Mouse (Mus musculus): ENCODE measurements around the gene Faap20. TPM values are rescaled to one million over a fixed set of nuclear protein-coding genes. Genes with fewer than 3 reads are reported as not detected.

Gene Faap20
- polyA plus RNA-seq, 1 experiment from 2014 or later: 70.1 TPM

DNA sequence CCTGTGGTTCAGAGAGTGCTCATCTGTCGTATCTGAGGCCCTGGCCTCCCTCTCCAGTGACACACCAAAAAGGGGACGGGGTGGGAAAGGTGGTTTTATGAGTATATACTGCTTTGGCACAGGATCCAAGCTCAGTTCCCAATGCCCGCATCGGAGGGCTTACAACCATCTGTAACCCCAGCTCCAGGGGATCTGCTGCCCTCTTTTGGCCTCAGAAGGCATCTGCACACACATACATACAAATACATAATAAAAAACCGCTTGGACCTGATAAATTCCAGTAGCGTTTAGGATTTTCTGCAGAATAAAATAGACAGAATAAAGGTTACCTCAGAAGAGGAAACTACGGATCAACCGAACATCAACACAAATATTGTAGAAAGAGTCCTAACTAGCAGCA lies 29.5 kb downstream of the Faap20 start:
- H3K27ac ChIP-seq (ENCODE audit: low read length): no peak overlapping the region
- no peak for ATAC-seq
- H3K36me3 ChIP-seq (ENCODE audit: control insufficient read depth, insufficient read depth, low read length): peaks cover 2% of the 10 kb centered on the region
- no peak overlapping the region for H3K9ac ChIP-seq (ENCODE audit: low read depth, low read length)
- no peak overlapping the region for H3K4me3 ChIP-seq (ENCODE audit: low read depth, low read length)
- peaks cover 9% of the 10 kb centered on the region; the same call in 1 of the 2 replicates for H3K4me1 ChIP-seq (ENCODE audit: control insufficient read depth, insufficient read depth, low read length)
- H3K27me3 ChIP-seq (ENCODE audit: control insufficient read depth, insufficient read depth, low read depth, low read length): no peaks in the 10 kb centered on the region
- H3K4me2 ChIP-seq (ENCODE audit: low read length): no peak overlapping the region
- WGBS: 87% methylated on average over 8 of the region's 8 CpGs
- no peaks in the 10 kb centered on the region for H3K9me3 ChIP-seq (replicated peaks; ENCODE audit: control insufficient read depth, low read length, poor library complexity, severe bottlenecking)

DNA sequence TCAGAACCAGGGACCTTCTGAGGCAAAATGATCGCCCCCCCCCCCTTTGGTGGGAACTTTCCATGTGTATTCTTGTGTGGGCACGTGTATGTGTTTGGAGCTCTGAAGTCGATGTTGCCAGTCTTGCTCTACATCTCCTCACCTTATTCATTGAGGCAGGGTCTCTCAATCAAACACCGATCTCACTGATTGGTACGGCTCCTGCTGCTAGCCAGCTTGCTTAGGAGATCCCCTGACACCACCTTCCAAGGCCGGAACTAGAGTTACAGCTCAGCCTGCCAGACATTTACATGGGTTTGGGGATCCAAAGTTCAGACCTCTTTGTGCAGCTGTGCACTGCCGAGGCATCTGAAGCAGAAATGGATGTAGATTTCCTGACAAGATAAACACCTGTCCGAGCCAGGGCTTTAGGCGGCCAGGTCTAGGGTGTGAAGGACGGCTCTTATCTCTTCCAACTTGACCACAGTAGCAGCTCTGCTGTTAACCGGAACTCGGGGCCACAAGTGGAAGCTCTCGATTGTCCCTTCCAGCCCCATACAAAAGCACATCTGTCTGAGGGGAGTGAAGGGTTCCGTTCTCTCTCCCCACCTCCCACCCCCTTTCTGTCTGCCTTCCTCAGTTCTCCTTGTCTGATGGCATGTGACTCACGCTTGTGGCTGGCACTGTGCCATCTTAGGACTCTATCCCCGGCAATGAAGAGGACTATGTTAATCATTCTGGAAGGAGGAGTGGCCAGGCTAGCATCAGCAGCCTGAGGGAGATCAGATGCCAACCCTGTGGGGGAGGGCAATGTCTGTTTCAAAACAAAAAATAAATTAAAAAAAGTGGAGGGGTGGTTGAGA lies 30.5 kb downstream of the Faap20 start:
- peaks cover 9% of the 10 kb centered on the region; the same call in 1 of the 2 replicates for H3K4me1 ChIP-seq (ENCODE audit: control insufficient read depth, insufficient read depth, low read length)
- H3K9me3 ChIP-seq (replicated peaks; ENCODE audit: control insufficient read depth, low read length, poor library complexity, severe bottlenecking): no peaks in the 10 kb centered on the region
- 75% methylated on average over 16 of the region's 16 CpGs for WGBS
- H3K4me2 ChIP-seq (ENCODE audit: low read length): no peak overlapping the region
- no peak overlapping the region for H3K4me3 ChIP-seq (ENCODE audit: low read depth, low read length)
- H3K27me3 ChIP-seq (ENCODE audit: control insufficient read depth, insufficient read depth, low read depth, low read length): no peaks in the 10 kb centered on the region
- H3K36me3 ChIP-seq (ENCODE audit: control insufficient read depth, insufficient read depth, low read length): peaks cover 2% of the 10 kb centered on the region
- no peak for ATAC-seq
- H3K9ac ChIP-seq (ENCODE audit: low read depth, low read length): no peak overlapping the region
- no peak overlapping the region for H3K27ac ChIP-seq (ENCODE audit: low read length)

DNA sequence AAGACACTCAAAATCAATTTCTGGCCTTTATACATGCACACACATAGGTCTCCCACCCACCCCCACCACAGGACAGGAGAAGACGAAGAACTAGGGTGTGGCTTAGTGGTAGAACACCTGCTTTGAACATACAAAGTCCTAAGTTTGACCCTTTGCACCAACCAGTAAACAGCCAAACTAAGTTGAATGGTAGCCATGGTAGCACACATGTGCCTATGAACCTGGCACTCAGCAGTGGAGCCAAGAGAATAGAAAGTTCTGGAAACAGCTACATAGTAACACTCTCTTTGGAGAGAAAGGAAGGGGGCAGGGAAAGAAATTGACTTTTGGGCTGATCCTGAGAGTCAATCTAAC lies 31.1 kb downstream of the Faap20 start:
- H3K4me1 ChIP-seq (ENCODE audit: control insufficient read depth, insufficient read depth, low read length): peaks cover 9% of the 10 kb centered on the region; the same call in 1 of the 2 replicates
- H3K27ac ChIP-seq (ENCODE audit: low read length): no peak overlapping the region
- H3K27me3 ChIP-seq (ENCODE audit: control insufficient read depth, insufficient read depth, low read depth, low read length): no peaks in the 10 kb centered on the region
- H3K4me2 ChIP-seq (ENCODE audit: low read length): no peak overlapping the region
- peaks cover 2% of the 10 kb centered on the region for H3K36me3 ChIP-seq (ENCODE audit: control insufficient read depth, insufficient read depth, low read length)
- H3K9me3 ChIP-seq (replicated peaks; ENCODE audit: control insufficient read depth, low read length, poor library complexity, severe bottlenecking): no peaks in the 10 kb centered on the region
- no peak overlapping the region for H3K4me3 ChIP-seq (ENCODE audit: low read depth, low read length)
- no peak for ATAC-seq
- no peak overlapping the region for H3K9ac ChIP-seq (ENCODE audit: low read depth, low read length)
- 87% methylated on average over 1 of the region's 1 CpGs for WGBS

DNA sequence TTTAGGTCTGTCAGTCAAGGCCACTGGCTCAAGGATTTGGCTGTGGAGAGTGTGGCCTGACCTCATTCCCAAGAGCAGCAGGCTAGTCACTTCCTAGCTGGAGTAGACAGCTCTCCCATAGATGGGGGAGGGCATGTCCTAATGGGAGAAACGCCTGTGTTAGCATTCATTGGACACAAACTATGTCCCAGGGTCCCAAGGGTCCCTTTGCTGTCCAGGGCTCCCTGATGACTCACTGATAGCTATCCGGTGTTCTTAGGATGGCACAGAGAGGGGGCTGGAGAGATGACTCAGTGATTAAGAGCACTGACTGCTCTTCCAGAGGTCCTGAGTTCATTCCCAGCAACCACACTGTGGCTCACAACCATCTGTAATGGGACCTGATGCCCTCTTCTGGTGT lies 31.6 kb downstream of the Faap20 start:
- Histone ChIP-seq H3K27me3 (ENCODE audit: control insufficient read depth, insufficient read depth, low read depth, low read length) (no peaks in the 10 kb centered on the region), H3K27ac (ENCODE audit: low read length) (no peak overlapping the region), H3K9ac (ENCODE audit: low read depth, low read length) (no peak overlapping the region), H3K4me2 (ENCODE audit: low read length) (no peak overlapping the region), H3K36me3 (ENCODE audit: control insufficient read depth, insufficient read depth, low read length) (peaks cover 2% of the 10 kb centered on the region; the same call in 1 of the 2 replicates), H3K9me3 (replicated peaks; ENCODE audit: control insufficient read depth, low read length, poor library complexity, severe bottlenecking) (no peaks in the 10 kb centered on the region), H3K4me1 (ENCODE audit: control insufficient read depth, insufficient read depth, low read length) (peaks cover 9% of the 10 kb centered on the region; the same call in 1 of the 2 replicates), H3K4me3 (ENCODE audit: low read depth, low read length) (no peak overlapping the region)
- WGBS: 92% methylated on average over 2 of the region's 2 CpGs
- ATAC-seq: no peak

DNA sequence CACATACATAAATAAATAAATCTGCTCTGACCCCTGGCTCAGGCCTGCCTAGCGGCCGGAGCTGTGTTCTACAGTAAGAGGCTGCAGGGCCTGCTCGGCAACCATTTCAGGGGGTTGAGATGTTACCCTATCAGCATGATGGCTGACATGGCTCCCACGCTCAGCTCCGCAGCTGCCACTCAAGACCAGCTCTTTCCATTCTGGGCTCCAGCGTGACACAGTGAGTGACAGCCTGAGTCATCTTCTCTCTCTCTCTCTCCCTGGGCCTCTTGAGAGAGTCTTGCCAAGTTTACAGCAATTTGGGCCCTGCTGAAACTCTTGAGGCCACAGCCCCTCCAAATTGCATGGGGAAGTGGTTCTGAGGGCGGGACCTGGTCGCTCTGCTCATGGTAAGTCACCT lies 32.0 kb downstream of the Faap20 start:
- Histone ChIP-seq H3K4me3 (ENCODE audit: low read depth, low read length) (no peak overlapping the region), H3K9me3 (replicated peaks; ENCODE audit: control insufficient read depth, low read length, poor library complexity, severe bottlenecking) (no peaks in the 10 kb centered on the region)
- no peak for ATAC-seq

DNA sequence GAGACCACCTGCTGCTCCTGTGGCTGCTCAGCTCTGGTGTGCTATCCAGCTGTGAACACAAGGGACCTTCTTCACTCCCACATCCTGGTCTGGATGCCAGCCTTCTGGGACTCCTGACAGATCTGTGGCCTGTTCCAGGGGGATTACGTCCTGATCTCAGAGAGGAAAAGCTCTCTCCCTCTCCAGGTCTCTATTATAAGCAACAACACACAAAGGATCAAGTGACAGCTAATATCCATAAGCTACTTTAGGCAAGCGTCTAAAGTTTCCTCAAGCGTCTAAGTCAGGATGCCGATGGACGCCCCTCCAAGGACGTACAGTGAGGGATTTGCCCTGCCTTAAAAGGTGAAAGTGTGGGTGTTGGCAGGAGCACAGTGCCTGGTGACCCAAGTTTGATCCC lies 32.6 kb downstream of the Faap20 start:
- H3K4me3 ChIP-seq (ENCODE audit: low read depth, low read length): no peak overlapping the region
- H3K4me2 ChIP-seq (ENCODE audit: low read length): no peak overlapping the region
- H3K27ac ChIP-seq (ENCODE audit: low read length): no peak overlapping the region
- peaks cover 9% of the 10 kb centered on the region; the same call in 1 of the 2 replicates for H3K4me1 ChIP-seq (ENCODE audit: control insufficient read depth, insufficient read depth, low read length)
- WGBS: 36% methylated on average over 6 of the region's 6 CpGs
- no peaks in the 10 kb centered on the region for H3K27me3 ChIP-seq (ENCODE audit: control insufficient read depth, insufficient read depth, low read depth, low read length)
- ATAC-seq: no peak
- H3K9me3 ChIP-seq (replicated peaks; ENCODE audit: control insufficient read depth, low read length, poor library complexity, severe bottlenecking): no peaks in the 10 kb centered on the region
- H3K9ac ChIP-seq (ENCODE audit: low read depth, low read length): no peak overlapping the region
- H3K36me3 ChIP-seq (ENCODE audit: control insufficient read depth, insufficient read depth, low read length): peaks cover 2% of the 10 kb centered on the region; the same call in 1 of the 2 replicates

More for the DNA sequence above, 32.0 kb downstream of the Faap20 start:
- Histone ChIP-seq H3K27me3 (ENCODE audit: control insufficient read depth, insufficient read depth, low read depth, low read length) (no peaks in the 10 kb centered on the region), H3K4me2 (ENCODE audit: low read length) (no peak overlapping the region), H3K9ac (ENCODE audit: low read depth, low read length) (no peak overlapping the region), H3K36me3 (ENCODE audit: control insufficient read depth, insufficient read depth, low read length) (peaks cover 2% of the 10 kb centered on the region; the same call in 1 of the 2 replicates), H3K4me1 (ENCODE audit: control insufficient read depth, insufficient read depth, low read length) (peaks cover 9% of the 10 kb centered on the region; the same call in 1 of the 2 replicates), H3K27ac (ENCODE audit: low read length) (no peak overlapping the region)
- WGBS: 88% methylated on average over 8 of the region's 8 CpGs

DNA sequence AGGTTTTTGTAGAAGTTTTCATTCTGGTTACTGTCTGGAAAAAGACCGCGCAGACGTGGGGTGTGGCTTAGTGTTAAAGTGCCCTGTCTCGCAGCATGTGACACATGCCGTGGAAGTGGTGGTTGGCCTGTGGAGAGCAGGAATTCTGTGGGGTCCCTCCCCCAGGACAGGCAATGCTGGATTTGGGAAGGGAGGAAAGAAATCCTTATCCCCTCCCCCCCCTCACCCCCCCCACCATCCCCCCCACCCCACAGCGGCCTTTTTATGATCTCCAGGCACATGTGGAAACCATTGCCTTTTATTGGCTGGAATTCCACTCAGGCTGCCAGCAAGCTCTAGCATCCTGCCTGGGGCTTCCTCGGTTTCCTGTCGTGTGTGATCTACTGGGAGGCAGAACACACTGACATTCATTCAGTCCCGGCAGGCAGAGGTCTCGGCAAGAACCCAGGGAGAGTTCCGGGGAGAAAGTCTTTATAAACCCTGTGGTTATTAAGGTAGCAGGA lies 33.5 kb downstream of the Faap20 start:
- 47% methylated on average over 11 of the region's 11 CpGs for WGBS

DNA sequence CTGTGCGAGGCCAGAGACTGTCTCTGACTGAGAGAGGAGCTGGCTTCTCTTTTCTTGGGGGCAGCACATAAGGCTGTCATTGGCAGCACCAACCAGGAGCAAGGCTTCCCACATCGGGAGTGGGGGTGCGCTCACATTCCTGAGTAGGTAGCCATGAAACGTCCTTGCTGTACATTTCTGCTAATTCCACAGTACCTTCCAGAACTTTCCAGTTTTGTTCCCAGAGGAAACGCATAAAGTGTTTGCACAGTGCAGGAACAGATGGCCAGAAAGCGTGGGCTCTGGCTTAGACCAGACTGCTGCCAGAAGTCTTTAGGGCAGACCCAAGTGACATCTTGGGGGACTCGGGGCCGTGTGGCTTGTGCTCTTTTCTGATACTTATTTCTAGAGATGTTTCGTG lies 34.0 kb downstream of the Faap20 start:
- no peak for ATAC-seq
- Histone ChIP-seq H3K27me3 (ENCODE audit: control insufficient read depth, insufficient read depth, low read depth, low read length) (no peaks in the 10 kb centered on the region), H3K4me2 (ENCODE audit: low read length) (no peak overlapping the region), H3K27ac (ENCODE audit: low read length) (peak overlapping the region; percentile 33; the same call in 1 of the 2 replicates), H3K9me3 (replicated peaks; ENCODE audit: control insufficient read depth, low read length, poor library complexity, severe bottlenecking) (no peaks in the 10 kb centered on the region), H3K9ac (ENCODE audit: low read depth, low read length) (no peak overlapping the region), H3K4me3 (ENCODE audit: low read depth, low read length) (no peak overlapping the region), H3K36me3 (ENCODE audit: control insufficient read depth, insufficient read depth, low read length) (peaks cover 8% of the 10 kb centered on the region), H3K4me1 (ENCODE audit: control insufficient read depth, insufficient read depth, low read length) (peaks cover 9% of the 10 kb centered on the region; the same call in 1 of the 2 replicates)
- 71% methylated on average over 9 of the region's 9 CpGs for WGBS

More for the DNA sequence above, 33.5 kb downstream of the Faap20 start:
- H3K9ac ChIP-seq (ENCODE audit: low read depth, low read length): no peak overlapping the region
- H3K27me3 ChIP-seq (ENCODE audit: control insufficient read depth, insufficient read depth, low read depth, low read length): no peaks in the 10 kb centered on the region
- peaks cover 9% of the 10 kb centered on the region; the same call in 1 of the 2 replicates for H3K4me1 ChIP-seq (ENCODE audit: control insufficient read depth, insufficient read depth, low read length)
- no peaks in the 10 kb centered on the region for H3K9me3 ChIP-seq (replicated peaks; ENCODE audit: control insufficient read depth, low read length, poor library complexity, severe bottlenecking)
- H3K4me2 ChIP-seq (ENCODE audit: low read length): no peak overlapping the region
- no peak for ATAC-seq
- 0 out of 2 replicates have a peak overlapping the region, but pooled peaks have one; percentile 33 for H3K27ac ChIP-seq (ENCODE audit: low read length)
- peaks cover 4% of the 10 kb centered on the region; the same call in 1 of the 2 replicates for H3K36me3 ChIP-seq (ENCODE audit: control insufficient read depth, insufficient read depth, low read length)
- no peak overlapping the region for H3K4me3 ChIP-seq (ENCODE audit: low read depth, low read length)

Data from midbrain, embryonic 16.5 days (tissue).